Mouse (Mus musculus) MEL (cell line): Measurements from ENCODE around the gene Ndufa13. TPM values are rescaled to one million over a fixed set of nuclear protein-coding genes. Genes with fewer than 3 reads are reported as not detected.

ENCODE experiments used
- DNase-seq: peaks from one replicate; pipeline ENCODE4 v3.0.0; 2011; ENCODE audit warnings: low read depth, low spot score
- H3K27ac ChIP-seq: 2 replicates; pipeline ENCODE4 v1.5.1; 2012; ENCODE audit warnings: low read depth, mild to moderate bottlenecking, control low read depth, low read length, moderate library complexity; ENCODE audit not compliant: control insufficient read depth
- H3K27me3 ChIP-seq, 2 experiments: fragments of 150-350 bp in 1 of 2; sonication (generic) in 1 of 2; 2 replicates each; pipeline ENCODE4 v1.6.1; 2012; ENCODE audit warnings: low read length in 2 of 2, mild to moderate bottlenecking in 2 of 2, improper control_type of control experiment in 1 of 2, moderate library complexity in 1 of 2; ENCODE audit not compliant: insufficient read depth in 2 of 2, control insufficient read depth in 1 of 2
- H3K36me3 ChIP-seq, 2 experiments: 2 replicates each; pipeline ENCODE4 v1.6.1; 2012 to 2014; ENCODE audit warnings: low read length in 2 of 2, improper control_type of control experiment in 1 of 2, inconsistent platforms in 1 of 2, mild to moderate bottlenecking in 1 of 2; ENCODE audit not compliant: insufficient read depth in 2 of 2, control insufficient read depth in 1 of 2
- H3K4me1 ChIP-seq, 2 experiments: fragments of 150-350 bp in 1 of 2; sonication (generic) in 1 of 2; 2 replicates each; pipeline ENCODE4 v1.6.1; 2012; ENCODE audit warnings: low read length in 2 of 2, improper control_type of control experiment in 1 of 2, mild to moderate bottlenecking in 1 of 2; ENCODE audit not compliant: insufficient read depth in 2 of 2, control insufficient read depth in 1 of 2
- H3K4me3 ChIP-seq, 2 experiments: fragments of 150-350 bp in 1 of 2; sonication (generic) in 1 of 2; 2 replicates each; pipeline ENCODE4 v1.5.1; 2012; ENCODE audit warnings: low read depth in 2 of 2, low read length in 2 of 2, mild to moderate bottlenecking in 2 of 2, moderate library complexity in 2 of 2, control low read depth in 1 of 2, improper control_type of control experiment in 1 of 2; ENCODE audit not compliant: control insufficient read depth in 1 of 2, insufficient read depth in 1 of 2
- H3K79me2 ChIP-seq: 2 replicates; pipeline ENCODE4 v1.6.1; 2012; ENCODE audit warnings: mild to moderate bottlenecking, low read length, moderate library complexity; ENCODE audit not compliant: control insufficient read depth, poor library complexity, insufficient read depth
- H3K9ac ChIP-seq: 2 replicates; pipeline ENCODE4 v1.6.1; 2012; ENCODE audit warnings: low read depth, mild to moderate bottlenecking, control low read depth, low read length, moderate library complexity; ENCODE audit not compliant: control insufficient read depth, poor library complexity, severe bottlenecking
- H3K9me3 ChIP-seq: fragments of 150-350 bp; sonication (generic); replicated peaks from 2 replicates; pipeline ENCODE4 v1.6.1; 2012; ENCODE audit warnings: mild to moderate bottlenecking, low read length, improper control_type of control experiment, moderate library complexity; ENCODE audit not compliant: insufficient read depth
- BHLHE40 ChIP-seq: IDR thresholded peaks from 2 replicates; pipeline ENCODE4 v1.6.1; 2012; ENCODE audit warnings: low read depth, mild to moderate bottlenecking, inconsistent platforms, low read length, improper control_type of control experiment, borderline replicate concordance
- E2F4 ChIP-seq: IDR thresholded peaks from 2 replicates; pipeline ENCODE4 v1.6.1; 2011; ENCODE audit warnings: low read depth, low read length, improper control_type of control experiment, borderline replicate concordance
- ELF1 ChIP-seq: IDR thresholded peaks from 2 replicates; pipeline ENCODE4 v1.6.1; 2014; ENCODE audit warnings: low read depth, mild to moderate bottlenecking, inconsistent platforms, low read length, improper control_type of control experiment, moderate library complexity
- EP300 ChIP-seq, 2 experiments: IDR thresholded peaks; 2 replicates each; pipeline ENCODE4 v1.6.1; 2011; ENCODE audit warnings: improper control_type of control experiment in 2 of 2, low read length in 2 of 2, low read depth in 1 of 2, mild to moderate bottlenecking in 1 of 2
- ETS1 ChIP-seq: IDR thresholded peaks from 2 replicates; pipeline ENCODE4 v1.6.1; 2012; ENCODE audit warnings: low read depth, mild to moderate bottlenecking, inconsistent platforms, low read length, improper control_type of control experiment, moderate library complexity
- GATA1 ChIP-seq: IDR thresholded peaks from 2 replicates; pipeline ENCODE4 v1.6.1; 2011; ENCODE audit warnings: low read depth, low read length, improper control_type of control experiment
- HCFC1 ChIP-seq: IDR thresholded peaks from 2 replicates; pipeline ENCODE4 v1.6.1; 2012; ENCODE audit warnings: low read depth, mild to moderate bottlenecking, inconsistent platforms, low read length, improper control_type of control experiment, moderate library complexity
- MAX ChIP-seq: IDR thresholded peaks from 2 replicates; pipeline ENCODE4 v1.6.1; 2011; ENCODE audit warnings: low read length, improper control_type of control experiment
- MAZ ChIP-seq: IDR thresholded peaks from 2 replicates; pipeline ENCODE4 v1.6.1; 2012; ENCODE audit warnings: low read depth, mild to moderate bottlenecking, inconsistent platforms, low read length, improper control_type of control experiment
- MEF2A ChIP-seq: IDR thresholded peaks from 2 replicates; pipeline ENCODE4 v1.6.1; 2014; ENCODE audit warnings: low read depth, mild to moderate bottlenecking, inconsistent platforms, low read length, improper control_type of control experiment; ENCODE audit not compliant: poor library complexity, insufficient replicate concordance, severe bottlenecking; ENCODE audit errors: extremely low read depth
- MXI1 ChIP-seq: IDR thresholded peaks from 2 replicates; pipeline ENCODE4 v1.6.1; 2011; ENCODE audit warnings: mild to moderate bottlenecking, low read depth, low read length, improper control_type of control experiment
- MYC ChIP-seq: IDR thresholded peaks from 2 replicates; pipeline ENCODE4 v1.6.1; 2011; ENCODE audit warnings: low read depth, mild to moderate bottlenecking, low read length, improper control_type of control experiment, moderate library complexity
- NELFE ChIP-seq: IDR thresholded peaks from 2 replicates; pipeline ENCODE4 v1.6.1; 2011; ENCODE audit warnings: low read depth, low read length, improper control_type of control experiment
- NRF1 ChIP-seq: IDR thresholded peaks from 2 replicates; pipeline ENCODE4 v1.6.1; 2014; ENCODE audit warnings: low read depth, mild to moderate bottlenecking, inconsistent platforms, low read length, improper control_type of control experiment, moderate library complexity; ENCODE audit not compliant: poor library complexity, insufficient read depth, severe bottlenecking
- POLR2A ChIP-seq, 2 experiments: IDR thresholded peaks; 2 replicates each; pipeline ENCODE4 v1.6.1; 2011 to 2012; ENCODE audit warnings: low read length in 2 of 2, mild to moderate bottlenecking in 2 of 2, control low read depth in 1 of 2, improper control_type of control experiment in 1 of 2, low read depth in 1 of 2, moderate library complexity in 1 of 2; ENCODE audit not compliant: control insufficient read depth in 1 of 2, insufficient read depth in 1 of 2, poor library complexity in 1 of 2
- POLR2AphosphoS2 ChIP-seq: IDR thresholded peaks from 2 replicates; pipeline ENCODE4 v1.6.1; 2011; ENCODE audit warnings: low read length, improper control_type of control experiment
- POLR2AphosphoS5 ChIP-seq: IDR thresholded peaks from 2 replicates; pipeline ENCODE4 v1.6.1; 2012; ENCODE audit warnings: low read depth, borderline replicate concordance, mild to moderate bottlenecking, inconsistent platforms, low read length, moderate library complexity, mixed read lengths
- SIN3A ChIP-seq: IDR thresholded peaks from 2 replicates; pipeline ENCODE4 v1.6.1; 2012; ENCODE audit warnings: low read length, improper control_type of control experiment, inconsistent platforms
- SMC3 ChIP-seq: IDR thresholded peaks from 2 replicates; pipeline ENCODE4 v1.6.1; 2011; ENCODE audit warnings: low read depth, low read length, improper control_type of control experiment
- TAL1 ChIP-seq: IDR thresholded peaks from 2 replicates; pipeline ENCODE4 v1.6.1; 2012; ENCODE audit warnings: mild to moderate bottlenecking, inconsistent platforms, low read length, moderate library complexity, mixed read lengths
- TBP ChIP-seq: IDR thresholded peaks from 2 replicates; pipeline ENCODE4 v1.8.0; 2011; ENCODE audit warnings: low read depth, low read length, improper control_type of control experiment
- TCF12 ChIP-seq: IDR thresholded peaks from 2 replicates; pipeline ENCODE4 v1.6.1; 2014; ENCODE audit warnings: low read depth, mild to moderate bottlenecking, inconsistent platforms, low read length, improper control_type of control experiment, moderate library complexity
- UBTF ChIP-seq: IDR thresholded peaks from 2 replicates; pipeline ENCODE4 v1.6.1; 2012; ENCODE audit warnings: low read depth, mild to moderate bottlenecking, inconsistent platforms, low read length, improper control_type of control experiment, moderate library complexity, borderline replicate concordance; ENCODE audit not compliant: insufficient read depth
- USF1 ChIP-seq: IDR thresholded peaks from 2 replicates; pipeline ENCODE4 v1.6.1; 2014; ENCODE audit warnings: low read depth, mild to moderate bottlenecking, inconsistent platforms, low read length, improper control_type of control experiment, moderate library complexity
- ZMIZ1 ChIP-seq: IDR thresholded peaks from 2 replicates; pipeline ENCODE4 v1.6.1; 2012; ENCODE audit warnings: low read depth, mild to moderate bottlenecking, inconsistent platforms, low read length, improper control_type of control experiment, moderate library complexity
- polyA plus RNA-seq, 2 experiments: library from polyadenylated mRNA; stranded (reverse) in 1 of 2; unstranded in 1 of 2; fragments of >175 nt in 1 of 2; fragments of >200 nt in 1 of 2; gene quantifications; 2 replicates each; pipeline versions ENCODE4 v1.2.1 to v1.2.4; 2012; ENCODE audit warnings: low replicate concordance in 2 of 2, low read depth in 1 of 2; ENCODE audit not compliant: insufficient read length in 2 of 2, insufficient read depth in 1 of 2, missing spikeins in 1 of 2
- total RNA-seq: library from RNA; depleted of rRNA; stranded (reverse); fragments of 300-350 nt; gene quantifications from 2 replicates; pipeline ENCODE4 v1.2.3, GENCODE M21; 2012

Gene Ndufa13
- total and polyA plus RNA-seq, 3 experiments = 97.7 to 114 TPM; not detected in 1

DNA sequence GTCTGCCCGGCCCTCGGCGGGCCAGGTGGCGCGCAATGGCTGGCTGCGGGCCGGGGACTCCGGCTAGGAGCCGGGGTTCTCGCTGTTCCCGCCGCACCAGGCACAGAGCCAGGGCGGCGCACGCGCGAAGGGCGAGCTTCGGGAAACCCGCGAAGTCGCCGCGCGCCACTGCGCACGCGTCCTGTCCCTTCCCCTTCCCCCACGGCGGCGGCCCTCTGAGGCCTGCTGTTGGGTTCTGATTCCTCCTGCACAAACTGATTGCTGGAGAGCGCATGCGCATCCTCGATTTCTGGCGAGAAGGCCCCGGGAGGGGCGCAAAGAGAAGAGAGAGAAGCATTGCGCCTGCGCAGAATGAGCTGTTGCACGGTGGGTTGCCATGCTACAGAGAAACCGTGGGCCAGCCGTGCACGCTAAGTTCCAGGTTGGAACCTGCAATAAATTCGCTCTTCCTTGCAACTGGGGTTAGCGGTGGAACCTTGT is 745 bp upstream of the Ndufa13 start:
- Histone ChIP-seq H3K4me3 (peak overlapping the region; percentile 63 to 71), H3K9me3 (no peaks in the 10 kb centered on the region), H3K27ac (peak overlapping the region; percentile 91), H3K79me2 (peaks cover 35% of the 10 kb centered on the region), H3K9ac (peak overlapping the region; percentile 89), H3K36me3 (peaks cover 0 to 18% of the 10 kb centered on the region in 2 experiments; a peak in 2 of 4 replicates), H3K27me3 (no peaks in the 10 kb centered on the region), H3K4me1 (peaks cover 0 to 19% of the 10 kb centered on the region in 2 experiments; a peak in 3 of 4 replicates)
- DNase-seq = peak; percentile 100
- TF ChIP-seq POLR2A (IDR thresholded peaks at IDR 0.05; ENCODE audit: control insufficient read depth in 1 of 2, insufficient read depth in 1 of 2, low read depth in 1 of 2, low read length in 2 of 2, poor library complexity in 1 of 2) (peak; percentile 64 to 87), ETS1 (peak; percentile 39; the same call in 1 of the 2 replicates), E2F4 (peak; percentile 75; the same call in 1 of the 2 replicates), NRF1 (peak; percentile 93), ZMIZ1 (peak; percentile 56), NELFE (peak; percentile 70), POLR2AphosphoS5 (no peak), MAX (peak; percentile 92), MAZ (peak; percentile 88; the same call in 1 of the 2 replicates), MXI1 (peak; percentile 78), MEF2A (no peak), EP300 (IDR thresholded peaks at IDR 0.05; ENCODE audit: low read depth in 1 of 2, low read length in 2 of 2) (peak in 1 of 2 experiments; percentile 57; a peak in 2 of 4 replicates), TAL1 (peak; percentile 39; the same call in 1 of the 2 replicates), MYC (0 out of 2 replicates have a peak, but pooled peaks have one; percentile 17), POLR2AphosphoS2 (0 out of 2 replicates have a peak, but pooled peaks have one; percentile 59), USF1 (no peak), GATA1 (peak; percentile 35; the same call in 1 of the 2 replicates), UBTF (peak; percentile 77; the same call in 1 of the 2 replicates), TCF12 (peak; percentile 57), TBP (peak; percentile 48; the same call in 1 of the 2 replicates), SIN3A (peak; percentile 85), HCFC1 (peak; percentile 83), ELF1 (no peak), SMC3 (no peak), BHLHE40 (peak; percentile 51; the same call in 1 of the 2 replicates)
